Mouse (Mus musculus): ENCODE measurements at regions not wholly inside any gene's neighbourhood (a gene's known extent, or its start where the extent isn't known, plus 50 kb on each side); places are given as distances from the start of the nearest gene placed in this dataset.

GRCm38 (mm10) chr5:97223238-97223857 is 112.0 kb upstream of the Paqr3 start:
- TF ChIP-seq CTCF (IDR thresholded peaks at IDR 0.05; ENCODE audit: low read depth, low read length) (no peak), GATA1 (IDR thresholded peaks at IDR 0.05; ENCODE audit: borderline replicate concordance, low read length) (no peak)

Measured in G1E (cell line).